Mouse (Mus musculus) CH12.LX (cell line): Measurements from ENCODE around the gene Lrguk. TPM values are rescaled to one million over a fixed set of nuclear protein-coding genes. Genes with fewer than 3 reads are reported as not detected.

ENCODE experiments used
- DNase-seq: peaks from one replicate; pipeline ENCODE4 v3.0.0-alpha.2; 2013; ENCODE audit errors: extremely low read depth
- H3K27ac ChIP-seq: 2 replicates; pipeline ENCODE4 v1.5.1; 2012; ENCODE audit warnings: low read depth, mild to moderate bottlenecking, control low read depth, moderate library complexity; ENCODE audit not compliant: insufficient read depth
- H3K27me3 ChIP-seq: replicated peaks from 2 replicates; pipeline ENCODE3; 2012; ENCODE audit warnings: inconsistent platforms
- H3K36me3 ChIP-seq, 2 experiments: replicated peaks in 1 of 2; 2 replicates each; pipeline versions ENCODE3 to v1.6.1; 2012; ENCODE audit warnings: inconsistent platforms in 1 of 2, low read length in 1 of 2, mild to moderate bottlenecking in 1 of 2, mixed read lengths in 1 of 2, moderate library complexity in 1 of 2; ENCODE audit not compliant: control insufficient read depth in 1 of 2, insufficient read depth in 1 of 2
- H3K4me1 ChIP-seq, 2 experiments: 2 replicates each; pipeline ENCODE4 v1.6.1; 2012; ENCODE audit warnings: inconsistent platforms in 1 of 2, moderate library complexity in 1 of 2; ENCODE audit not compliant: insufficient read depth in 2 of 2, control insufficient read depth in 1 of 2
- H3K4me2 ChIP-seq: 2 replicates; pipeline ENCODE4 v1.6.1; 2012; ENCODE audit warnings: low read depth, mild to moderate bottlenecking, control low read depth; ENCODE audit not compliant: poor library complexity, insufficient read depth, severe bottlenecking
- H3K4me3 ChIP-seq, 3 experiments: fragments of 150-350 bp in 1 of 3; sonication (generic) in 1 of 3; replicated peaks in 1 of 3; 2 replicates each; pipeline versions ENCODE3 to v1.5.1; 2011 to 2012; ENCODE audit warnings: low read depth in 2 of 3, low read length in 2 of 3, mild to moderate bottlenecking in 2 of 3, moderate library complexity in 2 of 3, control low read depth in 1 of 3, improper control_type of control experiment in 1 of 3, inconsistent platforms in 1 of 3, mixed read lengths in 1 of 3; ENCODE audit not compliant: poor library complexity in 1 of 3
- H3K79me2 ChIP-seq: replicated peaks from 2 replicates; pipeline ENCODE4 v1.6.1; 2012; ENCODE audit warnings: mild to moderate bottlenecking, moderate library complexity; ENCODE audit not compliant: control insufficient read depth, poor library complexity, insufficient read depth, severe bottlenecking; ENCODE audit errors: extremely low read depth
- H3K9ac ChIP-seq: 2 replicates; pipeline ENCODE4 v1.6.1; 2012; ENCODE audit warnings: low read depth, mild to moderate bottlenecking, control low read depth, moderate library complexity; ENCODE audit not compliant: insufficient read depth
- H3K9me3 ChIP-seq: replicated peaks from 2 replicates; pipeline ENCODE3; 2012; ENCODE audit warnings: low read length, inconsistent platforms, mixed read lengths
- CHD1 ChIP-seq: IDR thresholded peaks from 2 replicates; pipeline ENCODE4 v1.6.1; 2012; ENCODE audit warnings: low read depth, low read length, improper control_type of control experiment, inconsistent platforms
- CHD2 ChIP-seq: IDR thresholded peaks from 2 replicates; pipeline ENCODE4 v1.6.1; 2011; ENCODE audit warnings: low read length, improper control_type of control experiment
- E2F4 ChIP-seq: IDR thresholded peaks from 2 replicates; pipeline ENCODE4 v1.6.1; 2011; ENCODE audit warnings: low read depth, low read length, improper control_type of control experiment; ENCODE audit not compliant: insufficient replicate concordance
- ELF1 ChIP-seq: IDR thresholded peaks from 2 replicates; pipeline ENCODE4 v1.6.1; 2014; ENCODE audit warnings: low read depth, mild to moderate bottlenecking, inconsistent platforms, low read length, improper control_type of control experiment
- ETS1 ChIP-seq: conservative IDR thresholded peaks from 2 replicates; pipeline ENCODE4 v1.6.1; 2012; ENCODE audit warnings: low read depth, mild to moderate bottlenecking, inconsistent platforms, low read length, improper control_type of control experiment, moderate library complexity
- HCFC1 ChIP-seq: IDR thresholded peaks from 2 replicates; pipeline ENCODE4 v1.6.1; 2012; ENCODE audit warnings: low read depth, mild to moderate bottlenecking, inconsistent platforms, low read length, improper control_type of control experiment
- KAT2A ChIP-seq: IDR thresholded peaks from 2 replicates; pipeline ENCODE4 v1.6.1; 2012; ENCODE audit warnings: low read length, improper control_type of control experiment, inconsistent platforms; ENCODE audit not compliant: insufficient replicate concordance
- MAX ChIP-seq: IDR thresholded peaks from 2 replicates; pipeline ENCODE4 v1.6.1; 2011; ENCODE audit warnings: low read length, improper control_type of control experiment
- MXI1 ChIP-seq: IDR thresholded peaks from 2 replicates; pipeline ENCODE4 v1.6.1; 2011; ENCODE audit warnings: mild to moderate bottlenecking, low read depth, low read length, improper control_type of control experiment
- MYC ChIP-seq: IDR thresholded peaks from 2 replicates; pipeline ENCODE4 v1.6.1; 2011; ENCODE audit warnings: low read depth, mild to moderate bottlenecking, improper control_type of control experiment, low read length
- NRF1 ChIP-seq: IDR thresholded peaks from 2 replicates; pipeline ENCODE4 v1.6.1; 2014; ENCODE audit warnings: low read depth, mild to moderate bottlenecking, inconsistent platforms, low read length, improper control_type of control experiment, moderate library complexity
- PAX5 ChIP-seq: IDR thresholded peaks from 2 replicates; pipeline ENCODE4 v1.6.1; 2012; ENCODE audit warnings: low read length, inconsistent platforms, mixed read lengths
- RAD21 ChIP-seq: IDR thresholded peaks from 2 replicates; pipeline ENCODE4 v1.6.1; 2011; ENCODE audit warnings: low read depth, mild to moderate bottlenecking, low read length, improper control_type of control experiment, moderate library complexity
- RCOR1 ChIP-seq: conservative IDR thresholded peaks from 2 replicates; pipeline ENCODE4 v1.6.1; 2012; ENCODE audit warnings: low read depth, mild to moderate bottlenecking, inconsistent platforms, low read length, improper control_type of control experiment
- SIN3A ChIP-seq: IDR thresholded peaks from 2 replicates; pipeline ENCODE4 v1.6.1; 2012; ENCODE audit warnings: low read length, improper control_type of control experiment, inconsistent platforms
- SMC3 ChIP-seq: IDR thresholded peaks from 2 replicates; pipeline ENCODE4 v1.6.1; 2011; ENCODE audit warnings: low read depth, low read length, improper control_type of control experiment
- TBP ChIP-seq: conservative IDR thresholded peaks from 2 replicates; pipeline ENCODE4 v1.6.1; 2011; ENCODE audit warnings: low read depth, low read length, improper control_type of control experiment
- UBTF ChIP-seq: IDR thresholded peaks from 2 replicates; pipeline ENCODE4 v1.6.1; 2012; ENCODE audit warnings: low read depth, mild to moderate bottlenecking, inconsistent platforms, low read length, improper control_type of control experiment, moderate library complexity
- USF1 ChIP-seq: IDR thresholded peaks from 2 replicates; pipeline ENCODE4 v1.6.1; 2014; ENCODE audit warnings: low read depth, mild to moderate bottlenecking, inconsistent platforms, low read length, improper control_type of control experiment
- USF2 ChIP-seq: conservative IDR thresholded peaks from 2 replicates; pipeline ENCODE4 v1.6.1; 2011; ENCODE audit warnings: low read depth, low read length, improper control_type of control experiment
- ZKSCAN1 ChIP-seq: IDR thresholded peaks from 2 replicates; pipeline ENCODE4 v1.6.1; 2012; ENCODE audit warnings: low read depth, inconsistent platforms, low read length, improper control_type of control experiment, borderline replicate concordance
- ZMIZ1 ChIP-seq: IDR thresholded peaks from 2 replicates; pipeline ENCODE4 v1.6.1; 2012; ENCODE audit warnings: low read depth, mild to moderate bottlenecking, inconsistent platforms, low read length, improper control_type of control experiment
- dilution Hi-C: fragments of 300-500 bp; cut with MboI; formaldehyde crosslinking; loops from 2 replicates; pipeline ENCODE4 v1.14.3; 2020; ENCODE audit warnings: low sequenced_read_pairs; ENCODE audit not compliant: extremely low pct_unique_long_range_greater_than_20kb, extremely low pct_ligation_motif_present
- in situ Hi-C: fragments of 300-500 bp; cut with MboI; formaldehyde crosslinking; loops from 3 replicates; pipeline ENCODE4 v1.14.3; 2019; ENCODE audit warnings: low sequenced_read_pairs, low pct_ligation_motif_present, low pct_unique_long_range_greater_than_20kb, mixed read lengths
- polyA plus RNA-seq: library from polyadenylated mRNA; unstranded; fragments of >175 nt; gene quantifications from 2 replicates; pipeline ENCODE4 v1.2.1, GENCODE M21; 2012; ENCODE audit warnings: low read depth; ENCODE audit not compliant: insufficient read length
- total RNA-seq, 2 experiments: library from RNA; depleted of rRNA; stranded (reverse); fragments of 300-350 nt in 1 of 2; fragments of >200 nt in 1 of 2; gene quantifications; 2 replicates each; pipeline ENCODE4 v1.2.3; 2012 to 2014

Lrguk gene
- total and polyA plus RNA-seq, 3 experiments, result 0.85 to 1.6 (median 1.1) TPM

DNA sequence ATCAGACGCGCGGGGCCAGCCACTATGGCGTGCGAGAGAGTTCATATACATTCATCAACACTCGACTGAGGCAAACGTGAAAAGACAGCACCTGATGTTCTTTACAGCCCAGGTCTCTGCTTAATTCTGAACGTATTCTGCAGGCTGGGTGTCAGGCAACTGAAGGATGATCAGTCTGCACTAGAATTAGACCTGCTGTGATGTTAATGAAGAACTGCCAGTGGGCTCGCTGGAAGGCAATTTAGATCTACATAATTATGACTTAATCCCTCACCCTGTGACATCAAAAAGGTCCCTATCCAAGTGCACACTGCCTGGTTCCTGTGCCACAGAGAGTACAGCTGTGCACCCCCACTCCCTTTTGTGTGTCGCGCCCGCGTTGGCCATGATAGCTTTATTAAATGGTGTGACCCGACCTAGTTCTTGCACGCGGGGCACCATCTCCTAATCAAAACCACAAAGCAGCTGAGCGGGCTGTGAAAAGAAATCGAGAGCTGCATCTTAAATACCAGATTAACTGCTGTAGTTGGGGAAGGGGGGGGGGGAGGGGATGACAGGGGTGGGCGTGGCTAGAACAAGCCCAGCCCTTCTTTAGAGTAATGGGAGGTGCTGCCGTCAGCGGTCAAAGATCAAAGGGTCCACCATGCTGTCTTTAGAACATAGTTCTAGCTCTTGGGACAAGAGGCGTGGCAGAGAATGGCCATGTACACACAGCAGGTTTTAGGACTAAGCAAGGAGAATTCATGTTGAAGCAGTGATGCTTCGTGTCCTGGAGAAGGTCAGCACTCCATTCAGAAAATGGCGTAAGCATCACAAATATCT is 36.8 kb upstream of the Lrguk start:
- in situ Hi-C loops (no loop called here), dilution Hi-C loops (no loop called here)
- Histone ChIP-seq H3K4me2 (no peak overlapping the region), H3K27ac (no peak overlapping the region), H3K79me2 (no peaks in the 10 kb centered on the region), H3K36me3 (no peaks in the 10 kb centered on the region), H3K9ac (no peak overlapping the region), H3K4me3 (no peak overlapping the region), H3K4me1 (no peaks in the 10 kb centered on the region), H3K9me3 (no peaks in the 10 kb centered on the region), H3K27me3 (no peaks in the 10 kb centered on the region)
- TF ChIP-seq MXI1 (no peak), E2F4 (no peak), SIN3A (no peak), USF2 (no peak), KAT2A (no peak), ZMIZ1 (no peak), ETS1 (no peak)
- no peak for DNase-seq

DNA sequence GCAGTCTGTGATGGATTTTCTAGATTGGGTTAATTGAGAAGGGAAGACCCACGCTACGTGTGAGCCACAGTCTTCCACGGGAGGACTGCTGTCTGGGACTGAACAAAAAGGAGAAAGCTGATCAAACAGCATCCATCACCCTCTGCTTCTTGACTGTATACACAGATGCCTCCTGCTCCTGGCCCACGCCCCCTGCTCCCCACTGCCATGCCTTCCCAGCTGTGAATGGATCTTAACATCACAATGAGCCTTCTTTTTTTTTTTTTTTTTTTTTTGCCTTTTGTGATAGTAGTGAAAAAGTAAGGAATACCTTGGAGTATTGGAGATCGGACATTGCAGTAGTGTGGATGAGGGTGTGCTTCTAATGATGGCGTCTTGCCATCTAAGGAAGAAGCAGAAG is 35.4 kb upstream of the Lrguk start:
- no peaks in the 10 kb centered on the region for H3K79me2 ChIP-seq
- no peak overlapping the region for H3K4me3 ChIP-seq
- H3K9me3 ChIP-seq, result no peaks in the 10 kb centered on the region
- no peak for DNase-seq
- no peaks in the 10 kb centered on the region for H3K27me3 ChIP-seq
- dilution Hi-C loops (no loop called here), in situ Hi-C loops (no loop called here)
- no peak overlapping the region for H3K9ac ChIP-seq
- H3K4me2 ChIP-seq, result no peak overlapping the region
- no peak overlapping the region for H3K27ac ChIP-seq
- H3K4me1 ChIP-seq, result no peaks in the 10 kb centered on the region
- H3K36me3 ChIP-seq, result no peaks in the 10 kb centered on the region
- TF ChIP-seq SMC3 (no peak), PAX5 (no peak), MAX (no peak), UBTF (no peak), ELF1 (no peak), SIN3A (no peak), ZKSCAN1 (no peak), MYC (no peak), RCOR1 (no peak), CHD2 (no peak), CHD1 (no peak), RAD21 (no peak), NRF1 (no peak), TBP (no peak), USF1 (no peak), HCFC1 (no peak)
